Mouse (Mus musculus) liver, postnatal 0 days (tissue): Measurements from ENCODE around the gene Clpx. TPM values are rescaled to one million over a fixed set of nuclear protein-coding genes. Genes with fewer than 3 reads are reported as not detected.

Experiments used
- ATAC-seq: fragments of 200-750 bp; cut with Nextera tagmentation; 2 replicates; pipeline ENCODE4 v1.8.0; 2017; ENCODE audit warnings: mild to moderate bottlenecking, moderate library complexity
- DNase-seq: peaks from one replicate; pipeline ENCODE4 v3.0.0-alpha.2; 2016
- H3K27ac ChIP-seq: fragments of 300-500 bp; sonication (generic); 2 replicates; pipeline ENCODE4 v1.5.1; 2014; ENCODE audit warnings: antibody characterized with exemption, moderate library complexity, mild to moderate bottlenecking, low read depth
- H3K27me3 ChIP-seq: fragments of 300-500 bp; sonication (generic); 2 replicates; pipeline ENCODE4 v1.6.1; 2014; ENCODE audit warnings: low read length, control low read depth, mixed read lengths; ENCODE audit not compliant: insufficient read depth
- H3K36me3 ChIP-seq: fragments of 300-500 bp; sonication (generic); replicated peaks from 2 replicates; pipeline ENCODE4 v1.6.1; 2014; ENCODE audit warnings: mild to moderate bottlenecking, control low read depth, low read length, moderate library complexity, mixed read lengths; ENCODE audit not compliant: insufficient read depth
- H3K4me1 ChIP-seq: fragments of 300-500 bp; sonication (generic); 2 replicates; pipeline ENCODE4 v1.6.1; 2014; ENCODE audit warnings: antibody characterized with exemption, mild to moderate bottlenecking, control low read depth; ENCODE audit not compliant: insufficient read depth
- H3K4me2 ChIP-seq: fragments of 300-500 bp; sonication (generic); 2 replicates; pipeline ENCODE4 v1.6.1; 2014; ENCODE audit warnings: low read depth, mild to moderate bottlenecking, low read length, moderate library complexity, mixed read lengths
- H3K4me3 ChIP-seq: fragments of 300-500 bp; sonication (generic); 2 replicates; pipeline ENCODE4 v1.5.1; 2014; ENCODE audit warnings: low read depth, low read length
- H3K9ac ChIP-seq: fragments of 300-500 bp; sonication (generic); replicated peaks from 2 replicates; pipeline ENCODE4 v1.6.1; 2014; ENCODE audit warnings: mild to moderate bottlenecking, moderate library complexity
- H3K9me3 ChIP-seq: fragments of 300-500 bp; sonication (generic); 2 replicates; pipeline ENCODE4 v1.6.1; 2016; ENCODE audit warnings: mild to moderate bottlenecking, control low read depth, low read length, mixed read lengths
- CTCF ChIP-seq: sonication (generic); IDR thresholded peaks from 2 replicates; pipeline ENCODE4 v1.5.1; 2016; ENCODE audit warnings: antibody characterized with exemption, low read depth
- EP300 ChIP-seq: IDR thresholded peaks from 2 replicates; pipeline ENCODE4 v1.6.1; 2016; ENCODE audit warnings: antibody characterized with exemption, low read depth, mild to moderate bottlenecking
- WGBS: fragments of 180-500 bp; shearing (Covaris S2); extraction: QIAGEN DNeasy Blood & Tissue Kit; methylation state at CpG from one replicate; pipeline ENCODE4 v1.1.7; 2014; ENCODE audit not compliant: insufficient replicate concordance; 5-methylcytosine and 5-hydroxymethylcytosine counted together
- polyA plus RNA-seq: library from polyadenylated mRNA; unstranded; fragments of >200 nt; fragmentation: Nextera tagmentation; extraction: Ambion mirVana; gene quantifications from 2 replicates; pipeline ENCODE4 v1.2.1, GENCODE M21; 2015

Gene Clpx
- polyA plus RNA-seq, 1 experiment from 2014 or later, result 109 TPM

DNA sequence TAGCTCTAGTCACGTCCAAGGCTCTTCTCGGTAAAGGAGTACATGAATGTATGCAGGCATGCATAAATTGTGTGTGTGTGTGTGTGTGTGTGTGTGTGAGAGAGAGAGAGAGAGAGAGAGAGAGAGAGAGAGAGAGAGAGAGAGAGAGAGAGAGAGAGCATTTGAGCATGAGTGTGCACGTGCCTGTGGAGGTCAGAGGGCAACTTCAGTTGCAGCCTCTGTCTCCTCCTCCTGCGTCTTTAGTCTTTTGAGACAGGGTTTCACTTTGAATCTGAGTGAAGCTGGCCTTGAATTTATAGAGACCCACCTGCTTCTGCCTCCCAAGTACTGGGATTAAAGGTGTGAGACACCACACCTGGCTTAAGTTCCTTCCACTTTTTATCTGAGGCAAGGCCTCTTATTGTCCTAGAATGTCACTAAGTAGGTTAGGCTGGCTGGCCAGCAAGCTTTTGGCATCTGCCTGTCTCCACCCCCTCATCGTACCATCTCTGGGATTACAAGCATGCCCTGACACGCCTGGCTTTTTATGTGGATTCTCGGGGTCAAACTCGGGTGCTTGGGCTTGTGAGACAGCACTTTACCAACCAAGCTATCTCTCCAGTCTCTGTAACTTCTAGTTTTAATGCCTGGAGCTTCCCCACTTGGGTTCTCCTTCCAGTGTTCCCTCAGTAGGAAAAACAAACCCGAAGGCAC, 36.7 kb upstream of the Clpx start:
- H3K9me3 ChIP-seq, result no peaks in the 10 kb centered on the region
- no peaks in the 10 kb centered on the region for H3K4me1 ChIP-seq
- H3K27ac ChIP-seq, result no peak overlapping the region
- H3K27me3 ChIP-seq, result no peaks in the 10 kb centered on the region
- no peak for DNase-seq
- 71% methylated on average over 9 of the region's 9 CpGs for WGBS
- TF ChIP-seq EP300, result no peak
- TF ChIP-seq CTCF, result no peak
- H3K4me3 ChIP-seq, result no peak overlapping the region
- ATAC-seq, result no peak
- no peaks in the 10 kb centered on the region for H3K36me3 ChIP-seq
- H3K4me2 ChIP-seq, result no peak overlapping the region
- H3K9ac ChIP-seq, result no peak overlapping the region

DNA sequence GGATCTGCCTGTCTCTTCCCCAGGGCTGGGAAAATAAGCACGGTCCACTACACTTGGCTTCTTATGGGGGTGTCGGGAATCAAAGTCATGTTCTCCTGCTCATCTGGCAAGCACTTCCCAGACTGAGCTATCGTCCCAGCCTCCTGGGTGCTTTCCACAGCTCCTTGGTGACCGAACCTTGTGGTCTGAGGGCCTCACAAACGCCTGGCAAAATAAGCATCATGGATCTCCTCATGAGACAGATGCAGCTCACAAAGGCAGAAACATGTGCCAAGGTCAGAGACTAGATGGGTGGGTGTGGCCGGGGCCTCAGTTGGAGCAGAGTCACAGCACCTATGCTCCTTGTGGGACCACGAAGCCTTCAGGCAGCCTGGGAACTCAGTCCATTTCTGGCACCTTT, 34.7 kb upstream of the Clpx start:
- no peak overlapping the region for H3K4me3 ChIP-seq
- TF ChIP-seq CTCF (no peak), EP300 (no peak)
- no peak overlapping the region for H3K27ac ChIP-seq
- no peaks in the 10 kb centered on the region for H3K9me3 ChIP-seq
- H3K4me2 ChIP-seq, result no peak overlapping the region
- no peak overlapping the region for H3K9ac ChIP-seq
- ATAC-seq (no peak), DNase-seq (no peak)
- no peaks in the 10 kb centered on the region for H3K4me1 ChIP-seq
- no peaks in the 10 kb centered on the region for H3K27me3 ChIP-seq
- WGBS, result 75% methylated on average over 7 of the region's 7 CpGs
- no peaks in the 10 kb centered on the region for H3K36me3 ChIP-seq

DNA sequence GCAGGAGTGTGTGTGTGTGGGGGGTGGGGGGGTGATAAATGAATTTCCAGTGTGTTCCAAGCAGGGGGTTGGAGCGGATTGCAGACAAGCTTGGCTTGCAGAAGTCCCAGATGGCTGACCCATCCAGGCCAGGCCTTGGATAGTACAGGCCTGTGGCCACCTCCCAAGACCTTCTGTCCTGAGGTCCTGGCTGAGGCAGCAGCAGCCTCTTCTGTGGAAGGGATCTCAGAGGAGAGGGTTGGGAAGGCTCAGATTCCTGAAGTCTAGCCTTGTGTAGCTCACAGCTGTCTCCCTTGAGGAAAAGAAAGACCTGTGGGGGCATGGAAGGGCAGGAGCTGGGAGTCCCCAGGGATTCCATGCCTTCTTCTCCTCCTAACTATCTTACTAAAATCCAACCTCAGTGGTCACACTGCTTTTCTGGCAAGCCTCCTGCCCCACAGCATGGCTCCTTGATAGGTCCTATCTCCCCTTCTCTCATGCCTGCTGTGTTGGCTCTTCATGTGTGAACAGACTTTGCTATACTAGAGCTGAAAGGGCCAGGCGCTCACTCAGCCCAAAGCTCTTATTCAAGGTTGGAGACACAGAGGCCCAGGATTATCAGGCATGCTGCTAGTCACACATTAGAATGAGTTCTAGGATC, 32.3 kb upstream of the Clpx start:
- H3K27ac ChIP-seq, result no peak overlapping the region
- no peaks in the 10 kb centered on the region for H3K36me3 ChIP-seq
- H3K9me3 ChIP-seq, result no peaks in the 10 kb centered on the region
- no peak overlapping the region for H3K4me2 ChIP-seq
- H3K4me3 ChIP-seq, result no peak overlapping the region
- DNase-seq (no peak), ATAC-seq (no peak)
- no peak for TF ChIP-seq CTCF
- TF ChIP-seq EP300, result no peak
- no peak overlapping the region for H3K9ac ChIP-seq
- no peaks in the 10 kb centered on the region for H3K4me1 ChIP-seq
- 85% methylated on average over 2 of the region's 2 CpGs for WGBS
- no peaks in the 10 kb centered on the region for H3K27me3 ChIP-seq

DNA sequence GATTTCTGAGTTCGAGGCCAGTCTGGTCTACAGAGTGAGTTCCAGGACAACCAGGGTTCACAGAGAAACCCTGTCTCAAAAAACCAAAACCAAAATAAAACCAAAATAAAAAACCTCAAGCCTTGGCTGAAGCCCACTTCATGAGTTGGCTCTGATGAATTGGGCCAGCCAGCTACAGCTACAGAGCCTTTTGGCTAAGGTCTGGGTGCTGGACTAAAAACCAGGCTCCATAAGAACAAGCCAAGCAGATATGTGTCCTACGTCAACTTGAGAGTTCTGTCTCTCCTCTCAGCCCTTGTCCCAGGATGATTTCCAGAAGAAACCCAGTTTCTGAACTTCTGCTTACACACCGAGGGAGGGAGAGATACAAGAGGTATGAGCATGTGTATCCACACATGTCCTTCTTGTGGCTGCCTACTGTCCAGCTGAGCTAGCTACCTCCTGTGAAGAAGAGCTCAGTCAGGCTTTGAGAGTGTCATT, 31.4 kb upstream of the Clpx start:
- no peak for TF ChIP-seq CTCF
- no peak for TF ChIP-seq EP300
- Histone ChIP-seq H3K9me3 (no peaks in the 10 kb centered on the region), H3K4me3 (no peak overlapping the region), H3K36me3 (no peaks in the 10 kb centered on the region), H3K9ac (no peak overlapping the region), H3K4me2 (no peak overlapping the region), H3K27me3 (no peaks in the 10 kb centered on the region), H3K27ac (no peak overlapping the region), H3K4me1 (no peaks in the 10 kb centered on the region)
- ATAC-seq (no peak), DNase-seq (no peak)
- 85% methylated on average over 3 of the region's 3 CpGs for WGBS

DNA sequence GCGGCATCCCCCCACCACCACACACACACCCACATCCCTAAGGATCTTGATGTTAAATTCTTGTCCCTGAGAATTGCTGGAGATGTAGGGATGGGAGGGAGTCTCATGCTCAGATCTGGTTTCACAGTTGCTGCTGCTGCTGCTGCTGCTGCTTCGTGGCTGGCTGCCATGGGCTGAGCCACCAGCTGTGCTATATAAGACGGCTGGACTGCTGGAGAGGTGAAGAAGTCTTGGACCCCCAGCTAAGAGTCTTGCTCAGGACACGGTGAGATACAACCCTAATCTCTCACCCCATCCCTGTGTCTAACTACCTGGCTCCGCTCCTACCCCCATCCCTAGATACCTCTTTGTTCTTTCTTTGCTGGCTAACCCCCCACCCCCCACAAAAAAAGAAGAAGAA, 29.1 kb upstream of the Clpx start, which contains the start of gene Cilp:
Cilp (plus strand) TSS at position 222 of the 400 bp plus-strand sequence.
- H3K9me3 ChIP-seq, result no peaks in the 10 kb centered on the region
- H3K36me3 ChIP-seq, result no peaks in the 10 kb centered on the region
- TF ChIP-seq CTCF (no peak), EP300 (no peak)
- no peaks in the 10 kb centered on the region for H3K27me3 ChIP-seq
- no peak for DNase-seq
- WGBS, result 63% methylated on average over 5 of the region's 5 CpGs
- ATAC-seq, result no peak
- H3K27ac ChIP-seq, result no peak within 1 kb of the TSS
- no peak within 1 kb of the TSS for H3K4me2 ChIP-seq
- H3K4me3 ChIP-seq, result no peak within 1 kb of the TSS
- H3K4me1 ChIP-seq, result no peaks in the 10 kb centered on the region
- no peak within 1 kb of the TSS for H3K9ac ChIP-seq

DNA sequence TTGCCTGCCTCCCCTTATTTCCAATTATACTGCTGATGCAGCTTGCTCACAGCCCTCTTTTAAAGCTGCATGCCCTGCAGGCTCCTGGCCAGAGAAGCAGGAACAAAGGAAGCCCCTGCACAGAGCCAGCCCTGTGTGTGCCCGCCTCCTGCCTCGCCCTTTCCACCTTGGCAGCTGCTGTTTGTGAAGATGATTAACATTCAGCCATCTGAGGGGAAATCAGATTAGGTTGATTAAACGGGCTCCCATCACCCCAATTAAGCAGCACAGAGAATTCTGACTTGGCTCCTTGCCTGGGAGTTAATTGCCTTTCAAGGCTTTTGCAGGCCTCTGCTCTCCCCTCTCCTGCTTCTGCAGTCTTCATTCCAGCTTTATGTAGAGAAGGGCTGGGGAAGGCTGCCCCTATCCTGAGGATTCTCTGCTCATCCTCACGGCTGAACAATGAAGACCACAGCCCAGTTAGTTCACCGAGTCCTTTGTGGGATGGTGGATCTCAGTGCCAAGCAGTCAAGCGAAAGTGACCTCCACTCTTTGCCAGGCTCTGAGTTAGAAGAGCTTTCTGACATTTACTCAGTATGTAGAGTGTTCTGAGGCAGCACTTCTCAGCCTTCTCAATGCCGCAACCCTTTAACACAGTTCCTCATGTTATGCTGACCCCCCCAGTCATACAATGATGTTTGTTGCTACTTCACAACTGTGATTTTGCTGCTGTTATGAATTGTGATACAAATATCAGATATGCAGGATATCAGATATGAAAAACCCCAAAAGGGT, 26.1 kb upstream of the Clpx start:
- Histone ChIP-seq H3K36me3 (no peaks in the 10 kb centered on the region), H3K4me3 (no peak overlapping the region), H3K9ac (no peak overlapping the region), H3K27me3 (no peaks in the 10 kb centered on the region), H3K4me1 (no peaks in the 10 kb centered on the region), H3K27ac (no peak overlapping the region), H3K9me3 (no peaks in the 10 kb centered on the region), H3K4me2 (no peak overlapping the region)
- ATAC-seq (no peak), DNase-seq (no peak)
- TF ChIP-seq CTCF (no peak), EP300 (no peak)
- 58% methylated on average over 7 of the region's 7 CpGs for WGBS
